Mouse (Mus musculus): Measurements from ENCODE around the gene Tab1. TPM values are rescaled to one million over a fixed set of nuclear protein-coding genes. Genes with fewer than 3 reads are reported as not detected.
A peak's percentile ranks its signal among the peaks of the same experiment; 100 is the strongest.

The Tab1 gene
- total and polyA plus RNA-seq, 3 experiments: 11.6 to 17.7 (median 12.0) TPM

- Histone ChIP-seq H3K79me2 (replicated peaks; ENCODE audit: control insufficient read depth, extremely low read depth, insufficient read depth, poor library complexity, severe bottlenecking) (no peaks in the 10 kb centered on the region), H3K36me3 (replicated peaks in 1 of 2; ENCODE audit: control insufficient read depth in 1 of 2, insufficient read depth in 1 of 2, low read length in 1 of 2) (no peaks in the 10 kb centered on the region), H3K27me3 (replicated peaks) (no peaks in the 10 kb centered on the region), H3K9me3 (replicated peaks; ENCODE audit: low read length) (no peaks in the 10 kb centered on the region), H3K4me2 (ENCODE audit: insufficient read depth, low read depth, poor library complexity, severe bottlenecking) (no peak overlapping the region), H3K4me3 (replicated peaks in 1 of 3; ENCODE audit: low read depth in 2 of 3, low read length in 2 of 3, poor library complexity in 1 of 3) (no peak overlapping the region), H3K27ac (ENCODE audit: insufficient read depth, low read depth) (no peak overlapping the region), H3K4me1 (ENCODE audit: control insufficient read depth in 1 of 2, insufficient read depth in 2 of 2) (peaks cover 3% of the 10 kb centered on the region in 2 experiments; a peak in 1 of 4 replicates), H3K9ac (ENCODE audit: insufficient read depth, low read depth) (no peak overlapping the region)
- in situ Hi-C loops (cut with MboI; ENCODE audit: low pct_ligation_motif_present, low pct_unique_long_range_greater_than_20kb, low sequenced_read_pairs) (no loop called here), dilution Hi-C loops (cut with MboI; ENCODE audit: extremely low pct_ligation_motif_present, extremely low pct_unique_long_range_greater_than_20kb, low sequenced_read_pairs) (no loop called here)
- no peak for DNase-seq (ENCODE audit: extremely low read depth)
- no peak for TF ChIP-seq CHD2 (IDR thresholded peaks at IDR 0.05; ENCODE audit: low read length)
- TF ChIP-seq SMC3 (IDR thresholded peaks at IDR 0.05; ENCODE audit: low read depth, low read length): no peak
- no peak for TF ChIP-seq JUN (IDR thresholded peaks at IDR 0.05; ENCODE audit: insufficient read depth, low read depth, low read length)
- TF ChIP-seq MAFK (IDR thresholded peaks at IDR 0.05; ENCODE audit: insufficient replicate concordance, low read length): no peak
- TF ChIP-seq ZMIZ1 (IDR thresholded peaks at IDR 0.05; ENCODE audit: low read depth, low read length): no peak
- no peak for TF ChIP-seq MYC (IDR thresholded peaks at IDR 0.05; ENCODE audit: low read depth, low read length)
- TF ChIP-seq CTCF (conservative IDR thresholded peaks at IDR 0.05 in 1 of 2, IDR thresholded peaks at IDR 0.05 in 1 of 2; ENCODE audit: low read depth in 2 of 2, low read length in 2 of 2): no peak
- TF ChIP-seq ZNF384 (IDR thresholded peaks at IDR 0.05; ENCODE audit: low read depth, low read length): no peak
- TF ChIP-seq BHLHE40 (IDR thresholded peaks at IDR 0.05; ENCODE audit: low read depth, low read length): no peak
- no peak for TF ChIP-seq RCOR1 (conservative IDR thresholded peaks at IDR 0.05; ENCODE audit: low read depth, low read length)
- TF ChIP-seq TBP (conservative IDR thresholded peaks at IDR 0.05; ENCODE audit: low read depth, low read length): no peak
- no peak for TF ChIP-seq SIN3A (IDR thresholded peaks at IDR 0.05; ENCODE audit: low read length)
- no peak for TF ChIP-seq RAD21 (IDR thresholded peaks at IDR 0.05; ENCODE audit: low read depth, low read length)
- no peak for TF ChIP-seq POLR2A (IDR thresholded peaks at IDR 0.05; ENCODE audit: low read depth, low read length)
These were observed 8.3 kb upstream of the Tab1 start for GRCm38 (mm10) chr15:80124651-80125050.

- no peaks in the 10 kb centered on the region for H3K36me3 ChIP-seq (replicated peaks in 1 of 2; ENCODE audit: control insufficient read depth in 1 of 2, insufficient read depth in 1 of 2, low read length in 1 of 2)
- H3K79me2 ChIP-seq (replicated peaks; ENCODE audit: control insufficient read depth, extremely low read depth, insufficient read depth, poor library complexity, severe bottlenecking): no peaks in the 10 kb centered on the region
- peak; percentile 46; the same call in 1 of the 2 replicates for TF ChIP-seq ELF1 (IDR thresholded peaks at IDR 0.05; ENCODE audit: low read depth, low read length)
- peak; percentile 24 for TF ChIP-seq RAD21 (IDR thresholded peaks at IDR 0.05; ENCODE audit: low read depth, low read length)
- TF ChIP-seq SIN3A (IDR thresholded peaks at IDR 0.05; ENCODE audit: low read length): no peak
- TF ChIP-seq E2F4 (IDR thresholded peaks at IDR 0.05; ENCODE audit: insufficient replicate concordance, low read depth, low read length): no peak
- TF ChIP-seq HCFC1 (IDR thresholded peaks at IDR 0.05; ENCODE audit: low read depth, low read length): no peak
- TF ChIP-seq MAZ (IDR thresholded peaks at IDR 0.05; ENCODE audit: low read depth, low read length): no peak
- no peak for TF ChIP-seq CHD2 (IDR thresholded peaks at IDR 0.05; ENCODE audit: low read length)
- peak in 1 of 2 experiments; percentile 65; a peak in 2 of 4 replicates for TF ChIP-seq CTCF (conservative IDR thresholded peaks at IDR 0.05 in 1 of 2, IDR thresholded peaks at IDR 0.05 in 1 of 2; ENCODE audit: low read depth in 2 of 2, low read length in 2 of 2)
- TF ChIP-seq SMC3 (IDR thresholded peaks at IDR 0.05; ENCODE audit: low read depth, low read length): peak; percentile 60
- dilution Hi-C loops (cut with MboI; ENCODE audit: extremely low pct_ligation_motif_present, extremely low pct_unique_long_range_greater_than_20kb, low sequenced_read_pairs): no loop called here
- peak; percentile 36 for DNase-seq (ENCODE audit: extremely low read depth)
- no peaks in the 10 kb centered on the region for H3K9me3 ChIP-seq (replicated peaks; ENCODE audit: low read length)
- H3K27ac ChIP-seq (ENCODE audit: insufficient read depth, low read depth): no peak overlapping the region
- H3K4me3 ChIP-seq (replicated peaks in 1 of 3; ENCODE audit: low read depth in 2 of 3, low read length in 2 of 3, poor library complexity in 1 of 3): no peak overlapping the region
- no peaks in the 10 kb centered on the region for H3K4me1 ChIP-seq (ENCODE audit: control insufficient read depth in 1 of 2, insufficient read depth in 2 of 2)
- in situ Hi-C loops (cut with MboI; ENCODE audit: low pct_ligation_motif_present, low pct_unique_long_range_greater_than_20kb, low sequenced_read_pairs): no loop called here
- H3K4me2 ChIP-seq (ENCODE audit: insufficient read depth, low read depth, poor library complexity, severe bottlenecking): no peak overlapping the region
- H3K27me3 ChIP-seq (replicated peaks): no peaks in the 10 kb centered on the region
- no peak overlapping the region for H3K9ac ChIP-seq (ENCODE audit: insufficient read depth, low read depth)
These were observed 5.7 kb upstream of the Tab1 start for GRCm38 (mm10) chr15:80127191-80127590.

Measured in CH12.LX (cell line).